ENCODE assay signal across 8 mouse cellular contexts in the genomic region with DNA sequence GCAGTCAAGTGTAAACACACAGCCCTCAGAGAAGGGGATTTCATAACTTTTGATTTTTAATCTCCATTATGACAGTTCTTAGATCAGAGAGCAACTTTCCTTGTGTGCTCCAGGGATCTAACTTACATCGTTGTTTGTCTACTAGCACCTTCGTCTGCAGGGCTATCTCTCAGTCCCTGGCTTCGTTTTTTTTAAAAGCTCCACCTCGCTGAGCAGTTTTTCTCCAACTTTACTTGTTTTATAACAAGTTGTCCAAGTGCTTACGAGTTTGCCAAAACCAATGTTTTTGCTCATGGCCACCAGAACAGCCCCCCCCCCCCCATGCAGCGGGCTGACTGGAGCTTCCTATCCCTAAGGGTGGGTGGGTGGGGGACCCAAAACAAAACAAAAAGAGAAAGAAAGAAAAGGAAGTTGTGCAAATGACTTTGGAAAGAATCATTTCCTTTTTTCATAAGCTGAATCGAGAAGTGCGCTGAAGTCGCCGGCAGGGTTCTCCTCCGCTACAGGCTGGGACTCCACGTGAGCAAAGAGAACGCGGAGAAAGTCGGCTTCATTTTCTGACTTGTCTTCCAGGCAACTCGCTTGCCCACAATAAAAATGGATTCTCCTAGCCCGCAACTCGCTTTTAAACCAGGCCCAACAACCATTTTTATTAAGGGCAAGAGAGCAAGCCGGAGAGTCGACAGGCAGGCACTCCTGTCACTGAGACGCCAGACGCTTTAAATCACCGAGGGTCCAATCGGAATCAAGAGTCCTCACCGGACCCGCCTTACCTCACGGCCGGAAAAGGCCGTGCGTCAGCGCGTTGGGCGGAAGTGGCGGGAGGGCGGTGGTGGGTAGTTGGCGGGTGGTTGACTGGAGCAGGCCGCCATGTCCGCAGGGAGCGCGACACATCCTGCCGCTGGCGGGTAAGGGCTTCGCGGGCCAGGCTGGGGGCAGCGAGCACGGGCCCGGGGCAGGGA. TPM values are rescaled to one million over a fixed set of nuclear protein-coding genes. Genes with fewer than 3 reads are reported as not detected.
A peak's percentile ranks its signal among the peaks of the same experiment; 100 is the strongest.
DNase-seq lines count a peak whose midpoint lies in the region; ATAC-seq and TF ChIP-seq lines count a peak whose summit lies in the region.

A gene (plus strand): TSS at position 824 of the 962 bp plus-strand sequence.

- peak within 1 kb of the TSS; percentile 76 for H3K4me2 ChIP-seq in heart, embryonic 15.5 days
- H3K4me2 ChIP-seq in liver, embryonic 14.5 days (ENCODE audit: low read depth) = peak within 1 kb of the TSS; percentile 80
- peak within 1 kb of the TSS; percentile 93 for H3K4me2 ChIP-seq in neural tube, embryonic 11.5 days (ENCODE audit: low read depth)
- H3K4me2 ChIP-seq in stomach, postnatal 0 days (replicated peaks; ENCODE audit: low read depth) = peak within 1 kb of the TSS; percentile 83

- TF ChIP-seq CTCF in liver, embryonic 14.5 days (IDR thresholded peaks at IDR 0.05; ENCODE audit: low read depth) = 0 out of 2 replicates have a peak, but pooled peaks have one; percentile 7
- no peak; the same call in none of the 2 replicates for TF ChIP-seq CTCF in stomach, postnatal 0 days (IDR thresholded peaks at IDR 0.05; ENCODE audit: low read depth)

- H3K9ac ChIP-seq in heart, embryonic 15.5 days = peak within 1 kb of the TSS; percentile 100
- peak within 1 kb of the TSS; percentile 81 for H3K9ac ChIP-seq in liver, embryonic 14.5 days (replicated peaks)
- peak within 1 kb of the TSS; percentile 96 for H3K9ac ChIP-seq in neural tube, embryonic 11.5 days (ENCODE audit: low read length)
- H3K9ac ChIP-seq in stomach, postnatal 0 days (ENCODE audit: low read length) = peak within 1 kb of the TSS; percentile 97

- H3K9me3 ChIP-seq in forebrain, embryonic 10.5 days = no peaks in the 10 kb centered on the region
- no peaks in the 10 kb centered on the region for H3K9me3 ChIP-seq in heart, embryonic 15.5 days (replicated peaks)
- H3K9me3 ChIP-seq in liver, embryonic 14.5 days (ENCODE audit: control insufficient read depth, low read length) = no peaks in the 10 kb centered on the region
- no peaks in the 10 kb centered on the region for H3K9me3 ChIP-seq in neural tube, embryonic 11.5 days (ENCODE audit: control insufficient read depth, low read length)
- no peaks in the 10 kb centered on the region for H3K9me3 ChIP-seq in stomach, postnatal 0 days (ENCODE audit: control insufficient read depth, low read length)

- ATAC-seq in heart, embryonic 15.5 days (replicated peaks; ENCODE audit: insufficient number of reproducible peaks, insufficient read depth, low FRiP score, low read depth) = peak; percentile 99
- peak; percentile 98 for ATAC-seq in liver, embryonic 14.5 days (ENCODE audit: insufficient read depth)
- ATAC-seq in neural tube, embryonic 11.5 days (ENCODE audit: insufficient read depth, low FRiP score, low TSS enrichment) = peak; percentile 99
- peak; percentile 97 for ATAC-seq in stomach, postnatal 0 days (ENCODE audit: low FRiP score, low TSS enrichment)

- H3K4me3 ChIP-seq in forebrain, embryonic 10.5 days = peak within 1 kb of the TSS; percentile 90
- H3K4me3 ChIP-seq in heart, embryonic 15.5 days = peak within 1 kb of the TSS; percentile 96
- H3K4me3 ChIP-seq in liver, embryonic 14.5 days (ENCODE audit: insufficient read depth in 1 of 2, low read depth in 2 of 2, low read length in 2 of 2) = peak within 1 kb of the TSS; percentile 79 to 95
- H3K4me3 ChIP-seq in neural tube, embryonic 11.5 days (ENCODE audit: low read depth, low read length) = peak within 1 kb of the TSS; percentile 98
- peak within 1 kb of the TSS; percentile 75 for H3K4me3 ChIP-seq in stomach, postnatal 0 days (ENCODE audit: low read depth, low read length)

- peaks cover 21% of the 10 kb centered on the region for H3K4me1 ChIP-seq in forebrain, embryonic 10.5 days
- H3K4me1 ChIP-seq in heart, embryonic 15.5 days (replicated peaks) = peaks cover 16% of the 10 kb centered on the region
- peaks cover 5 to 15% of the 10 kb centered on the region in 2 experiments; a peak in 3 of 4 replicates for H3K4me1 ChIP-seq in liver, embryonic 14.5 days (replicated peaks; ENCODE audit: control insufficient read depth in 2 of 2, insufficient read depth in 2 of 2, low read length in 1 of 2)
- H3K4me1 ChIP-seq in neural tube, embryonic 11.5 days (ENCODE audit: control insufficient read depth, insufficient read depth, low read length) = peaks cover 12% of the 10 kb centered on the region
- H3K4me1 ChIP-seq in stomach, postnatal 0 days (replicated peaks; ENCODE audit: control insufficient read depth, insufficient read depth) = no peaks in the 10 kb centered on the region

- DNase-seq in CD8-positive naive resting alpha-beta T cell, adult 2 months (ENCODE audit: low read depth in 2 of 2, low spot score in 2 of 2) = peak; percentile 96 to 97
- peak; percentile 95 for DNase-seq in c-Kit-positive CD71-negative TER-119-negative erythroid progenitor cells, embryonic 14.5 days (ENCODE audit: low read depth)
- peak; percentile 97 for DNase-seq in forebrain, embryonic 10.5 days (ENCODE audit: extremely low spot score, low spot score)
- peak; percentile 96 to 99 for DNase-seq in kidney, postnatal 25 days
- DNase-seq in liver, embryonic 14.5 days (ENCODE audit: low read depth in 3 of 3, low spot score in 3 of 3) = peak; percentile 96 to 98 (median 96)
- DNase-seq in neural tube, embryonic 11.5 days (ENCODE audit: low spot score) = peak; percentile 96
- peak; percentile 97 for DNase-seq in stomach, postnatal 0 days (ENCODE audit: low spot score)

- no peak for TF ChIP-seq EP300 in liver, embryonic 14.5 days (IDR thresholded peaks at IDR 0.05; ENCODE audit: low read depth)
- no peak for TF ChIP-seq EP300 in stomach, postnatal 0 days (optimal IDR thresholded peaks at IDR 0.05)

- H3K36me3 ChIP-seq in forebrain, embryonic 10.5 days (replicated peaks) = peaks cover 37% of the 10 kb centered on the region
- peaks cover 18% of the 10 kb centered on the region for H3K36me3 ChIP-seq in heart, embryonic 15.5 days
- H3K36me3 ChIP-seq in liver, embryonic 14.5 days (replicated peaks; ENCODE audit: control insufficient read depth, insufficient read depth, low read depth) = peaks cover 17% of the 10 kb centered on the region
- peaks cover 9% of the 10 kb centered on the region for H3K36me3 ChIP-seq in neural tube, embryonic 11.5 days (ENCODE audit: control insufficient read depth, insufficient read depth, low read length)
- H3K36me3 ChIP-seq in stomach, postnatal 0 days (ENCODE audit: control insufficient read depth, insufficient read depth, low read length) = peaks cover 8% of the 10 kb centered on the region

- peak within 1 kb of the TSS; percentile 99 for H3K27ac ChIP-seq in forebrain, embryonic 10.5 days
- peak within 1 kb of the TSS; percentile 99 for H3K27ac ChIP-seq in heart, embryonic 15.5 days
- H3K27ac ChIP-seq in liver, embryonic 14.5 days = peak within 1 kb of the TSS; percentile 76
- H3K27ac ChIP-seq in neural tube, embryonic 11.5 days (ENCODE audit: low read depth, low read length) = peak within 1 kb of the TSS; percentile 81
- H3K27ac ChIP-seq in stomach, postnatal 0 days (replicated peaks) = peak within 1 kb of the TSS; percentile 97

- H3K27me3 ChIP-seq in forebrain, embryonic 10.5 days (ENCODE audit: poor library complexity, severe bottlenecking) = no peaks in the 10 kb centered on the region
- no peaks in the 10 kb centered on the region for H3K27me3 ChIP-seq in heart, embryonic 15.5 days
- no peaks in the 10 kb centered on the region for H3K27me3 ChIP-seq in liver, embryonic 14.5 days (ENCODE audit: control insufficient read depth, insufficient read depth, low read length)
- H3K27me3 ChIP-seq in neural tube, embryonic 11.5 days (ENCODE audit: control insufficient read depth, insufficient read depth, low read length) = no peaks in the 10 kb centered on the region
- no peaks in the 10 kb centered on the region for H3K27me3 ChIP-seq in stomach, postnatal 0 days (ENCODE audit: control insufficient read depth, insufficient read depth, low read length)

- 1% methylated on average over 47 of the region's 47 CpGs for WGBS in forebrain, embryonic 10.5 days
- under 1% methylated on average over 47 of the region's 47 CpGs for WGBS in heart, embryonic 15.5 days
- WGBS in liver, embryonic 14.5 days (ENCODE audit: insufficient replicate concordance) = under 1% methylated on average over 47 of the region's 47 CpGs
- WGBS in neural tube, embryonic 11.5 days = under 1% methylated on average over 47 of the region's 47 CpGs
- under 1% methylated on average over 47 of the region's 47 CpGs for WGBS in stomach, postnatal 0 days

RNA-seq across cellular contexts. Expression of the gene that starts here (rescaled TPM):
- 86.3 and 97.3 TPM in 2 replicates for polyA plus RNA-seq in forebrain, embryonic 10.5 days (2016; fragmentation: Nextera tagmentation; extraction: Ambion mirVana)
- 61.3 and 69.2 TPM in 2 replicates for polyA plus RNA-seq in heart, embryonic 15.5 days (2015; fragmentation: Nextera tagmentation; extraction: Ambion mirVana)
- polyA plus RNA-seq in liver, embryonic 14.5 days (2012; rRNA removed) = 24.2 and 29.4 TPM in 2 replicates
- 18.5 and 20.8 TPM in 2 replicates for polyA plus RNA-seq in liver, embryonic 14.5 days (2014; fragmentation: Nextera tagmentation; extraction: Ambion mirVana)
- polyA plus RNA-seq in neural tube, embryonic 11.5 days (2014; fragmentation: Nextera tagmentation; extraction: Ambion mirVana) = 111 TPM in 2 replicates
- polyA plus RNA-seq in stomach, postnatal 0 days (2015; fragmentation: Nextera tagmentation; extraction: Ambion mirVana) = 38.1 and 45.9 TPM in 2 replicates

Comparison
In these comparisons a context has a peak if more than half of its experiments do, and no peak if none do; other contexts are left out.
1. Peak in every context shown above with its lines: DNase-seq, ATAC-seq, H3K4me3 ChIP-seq and H3K27ac ChIP-seq.